Mouse (Mus musculus): ENCODE measurements around the gene Trmt112.

The Trmt112 gene

GRCm38 (mm10) chr19:6925611-6926329 lies 16.3 kb downstream of the Trmt112 start:
- no peak for DNase-seq (ENCODE audit: low spot score)

- DNase-seq (ENCODE audit: low spot score) = no peak
Measured at GRCm38 (mm10) chr19:6926559-6927255, 17.2 kb downstream of the Trmt112 start.

GRCm38 (mm10) chr19:6928080-6928479 lies 18.6 kb downstream of the Trmt112 start:
- DNase-seq (ENCODE audit: low spot score) = no peak

DNA sequence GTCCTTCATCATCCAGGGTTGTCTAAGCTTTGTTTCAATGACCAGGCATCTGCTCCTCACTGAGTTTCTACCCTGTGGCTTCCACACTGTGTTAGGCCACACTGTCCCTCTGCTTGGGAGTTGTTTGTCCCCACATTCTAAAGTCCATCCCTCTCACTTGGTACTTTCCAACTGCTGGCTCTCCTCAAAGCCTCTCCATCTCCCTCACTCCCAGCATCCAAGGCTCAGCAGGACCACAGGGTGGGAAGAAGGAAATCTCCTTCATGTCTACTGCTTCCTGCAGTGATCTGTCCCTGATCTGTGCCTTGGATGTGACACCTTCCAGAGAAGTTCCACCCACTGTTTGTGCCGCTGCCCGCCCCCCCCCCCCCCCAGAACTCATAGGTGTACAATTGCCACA lies 21.5 kb downstream of the Trmt112 start:
- DNase-seq (ENCODE audit: low spot score) = no peak

GRCm38 (mm10) chr19:6932018-6932417 lies 22.5 kb downstream of the Trmt112 start:
- DNase-seq (ENCODE audit: low spot score) = no peak

DNA sequence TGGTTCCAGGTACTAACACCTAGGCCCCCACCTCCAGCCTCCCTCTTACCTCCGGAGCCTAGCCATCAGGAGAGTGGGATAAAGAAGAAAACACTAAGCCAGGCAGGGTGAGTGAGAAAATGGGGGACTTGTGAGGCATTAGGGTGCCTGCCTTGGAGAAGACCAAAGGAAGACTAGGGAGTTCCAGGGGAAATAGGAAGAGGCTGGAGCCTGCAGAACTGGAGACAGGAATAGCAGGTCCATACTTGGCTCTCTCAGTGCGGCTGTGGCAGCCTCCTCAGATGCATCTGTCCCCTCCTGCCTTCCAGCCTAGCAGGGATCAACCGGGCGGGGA lies 23.6 kb downstream of the Trmt112 start:
- no peak for DNase-seq (ENCODE audit: low spot score)

- DNase-seq (ENCODE audit: low spot score) = peak; percentile 51
Measured at GRCm38 (mm10) chr19:6933436-6934194, 24.1 kb downstream of the Trmt112 start.

GRCm38 (mm10) chr19:6934195-6934977 lies 24.9 kb downstream of the Trmt112 start, which contains the start of gene Kcnk4:
Gene Kcnk4 (minus strand): TSS chr19:6934515.
- DNase-seq (ENCODE audit: low spot score) = no peak

DNA sequence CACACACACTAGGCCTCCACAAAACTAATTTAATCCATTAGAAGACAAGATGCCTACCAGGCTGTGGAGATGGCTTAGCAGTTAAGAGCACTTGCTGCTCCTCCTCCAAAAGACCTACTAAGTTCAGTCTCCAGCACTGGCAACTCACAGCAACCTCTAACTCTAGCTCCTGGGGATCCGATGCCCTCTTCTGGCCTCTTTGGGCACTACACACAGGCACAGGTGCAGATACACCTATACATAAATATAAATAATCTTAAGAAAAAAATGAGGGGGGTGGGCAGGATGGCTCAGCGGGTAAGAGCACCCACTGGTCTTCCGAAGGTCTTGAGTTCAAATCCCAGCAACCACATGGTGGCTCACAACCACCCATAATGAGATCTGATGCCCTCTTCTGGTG lies 26.8 kb downstream of the Trmt112 start:
- no peak for DNase-seq (ENCODE audit: low spot score)

DNA sequence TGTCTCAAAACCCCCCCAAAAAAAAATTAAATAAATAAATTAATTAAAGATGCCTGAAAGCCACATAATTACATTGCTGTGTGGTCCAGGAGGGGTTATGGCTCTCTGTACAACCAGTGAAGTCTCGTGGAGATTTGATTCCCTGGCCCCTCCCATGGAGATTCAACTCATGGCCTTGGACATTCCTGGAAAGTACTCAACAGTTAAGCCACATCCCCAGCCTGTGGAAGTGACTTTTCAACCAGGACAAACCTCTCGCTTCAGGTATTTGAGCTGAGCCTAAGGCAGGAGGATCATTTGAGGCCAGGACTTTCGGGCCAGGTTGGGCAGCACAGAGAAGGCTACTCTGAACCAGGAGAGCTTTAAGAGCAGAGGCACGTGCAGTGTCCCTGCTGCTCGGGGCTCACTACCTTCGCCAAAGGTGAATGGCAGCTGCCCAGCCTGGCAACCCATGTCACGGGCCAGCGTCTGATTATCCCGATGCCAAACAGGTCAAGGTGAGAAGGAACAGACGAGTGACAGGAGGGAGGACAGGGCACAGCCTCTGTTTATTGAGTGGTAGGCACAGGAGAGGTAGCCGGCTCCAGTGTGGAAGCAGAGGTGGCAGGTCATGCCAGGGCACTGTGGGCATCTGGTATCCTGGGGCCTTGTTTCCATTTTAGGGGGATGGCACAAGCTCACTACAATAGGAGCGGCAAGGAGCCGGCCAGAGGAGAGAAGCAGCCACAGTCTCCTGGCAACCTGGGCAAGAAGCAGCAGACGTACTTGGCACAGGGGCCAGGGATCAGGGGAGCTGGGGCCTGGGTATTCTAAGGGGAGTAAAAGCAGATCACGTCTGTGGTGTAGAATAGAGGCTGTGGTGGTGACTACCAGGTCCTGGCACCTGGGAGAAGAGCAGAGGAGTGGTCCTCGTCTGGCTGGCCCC lies 28.3 kb downstream of the Trmt112 start:
- no peak for DNase-seq (ENCODE audit: low spot score)

GRCm38 (mm10) chr19:6939106-6940002 lies 29.9 kb downstream of the Trmt112 start:
- DNase-seq (ENCODE audit: low spot score) = no peak

DNA sequence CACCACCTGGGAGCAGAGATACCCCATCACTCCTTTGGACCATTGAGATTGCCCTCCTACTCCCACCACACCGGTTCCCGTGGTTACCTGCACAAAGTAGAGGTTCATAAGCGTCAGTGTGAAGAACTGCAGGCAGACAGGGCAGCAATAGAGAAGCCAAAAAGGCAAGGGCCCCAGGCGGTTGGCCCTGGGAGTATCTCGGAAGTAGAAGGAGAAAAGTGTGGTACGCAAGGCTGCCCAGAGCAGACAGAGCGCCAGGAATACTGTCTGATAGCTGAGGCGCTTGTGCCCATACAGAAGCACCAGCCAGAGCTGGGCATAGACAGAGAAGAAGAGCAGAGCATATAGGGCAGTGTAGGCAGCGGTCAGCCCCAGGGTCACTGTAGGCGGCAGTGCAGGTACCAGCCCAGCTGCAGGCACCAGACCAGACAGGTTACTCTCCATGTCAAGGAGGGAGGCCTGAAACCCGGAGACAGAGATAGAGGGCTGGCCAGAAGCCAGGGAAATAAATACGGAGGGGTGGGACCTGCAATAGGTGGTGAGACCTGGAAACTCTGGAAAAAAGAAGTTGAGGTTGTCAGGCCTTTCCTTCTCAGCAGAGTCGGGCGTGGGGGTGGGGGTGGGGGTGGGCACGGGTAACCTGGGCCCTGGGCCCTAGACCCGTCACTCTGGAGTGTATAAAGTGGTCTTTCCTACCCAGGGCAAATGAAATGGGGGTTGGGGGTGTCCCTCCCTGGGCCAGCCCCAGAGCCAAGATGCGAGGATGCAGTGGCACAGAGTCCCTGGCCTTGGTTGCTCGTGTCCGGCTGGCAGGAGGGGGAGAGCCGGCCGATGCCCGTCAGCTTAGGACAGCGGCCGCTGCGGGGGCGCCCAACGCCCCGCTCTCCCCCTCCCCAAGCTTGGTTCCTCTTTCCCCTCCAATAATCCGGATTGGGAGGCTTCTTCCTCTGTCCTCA lies 31.2 kb downstream of the Trmt112 start:
- no peak for DNase-seq (ENCODE audit: low spot score)

DNA sequence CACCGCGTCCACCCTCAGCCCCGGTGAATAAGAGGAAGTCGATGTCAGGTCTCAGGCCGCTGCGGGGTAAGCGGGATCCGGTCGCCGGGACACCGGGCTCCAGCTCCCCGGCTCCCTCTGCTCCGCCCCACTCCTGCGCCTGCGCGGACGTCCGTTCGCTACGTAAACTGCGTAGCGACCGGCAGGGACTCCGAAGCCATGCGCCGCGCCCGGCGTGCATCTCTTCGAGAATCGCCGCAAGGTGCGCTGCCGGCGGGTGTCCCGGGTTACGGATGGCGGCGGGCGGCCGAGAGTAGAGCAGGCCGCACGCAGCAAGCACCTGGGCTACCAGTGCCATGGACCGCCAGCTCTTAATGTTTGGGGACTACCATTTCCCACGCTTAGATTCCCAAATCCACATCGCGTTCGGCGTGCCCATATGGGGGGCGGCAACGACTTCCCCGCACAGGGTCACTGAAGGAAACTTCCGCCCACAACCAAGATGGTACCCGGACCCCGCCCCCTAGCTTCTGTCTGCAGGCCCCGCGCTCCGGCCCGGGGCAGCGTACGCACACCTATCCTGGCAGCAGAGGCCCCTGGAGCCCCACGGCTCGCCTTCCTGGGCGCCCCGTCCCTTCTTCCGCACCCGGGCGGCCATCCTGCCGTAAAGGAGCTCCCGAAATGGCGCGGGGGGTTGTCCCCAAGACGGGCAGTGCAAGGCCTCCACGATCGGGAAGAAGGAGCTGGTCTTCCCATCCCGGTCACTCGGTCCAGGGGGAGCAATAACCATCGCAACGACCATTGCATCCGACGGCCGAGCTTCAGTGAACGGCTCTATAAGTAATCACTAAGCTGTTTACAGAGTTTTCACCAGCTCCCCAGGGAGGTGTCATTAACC lies 32.1 kb downstream of the Trmt112 start, which contains the start of gene Bad:
Gene Bad (plus strand): TSS at position 490 of the 877 bp plus-strand sequence.
- DNase-seq (ENCODE audit: low spot score) = peak; percentile 93

DNA sequence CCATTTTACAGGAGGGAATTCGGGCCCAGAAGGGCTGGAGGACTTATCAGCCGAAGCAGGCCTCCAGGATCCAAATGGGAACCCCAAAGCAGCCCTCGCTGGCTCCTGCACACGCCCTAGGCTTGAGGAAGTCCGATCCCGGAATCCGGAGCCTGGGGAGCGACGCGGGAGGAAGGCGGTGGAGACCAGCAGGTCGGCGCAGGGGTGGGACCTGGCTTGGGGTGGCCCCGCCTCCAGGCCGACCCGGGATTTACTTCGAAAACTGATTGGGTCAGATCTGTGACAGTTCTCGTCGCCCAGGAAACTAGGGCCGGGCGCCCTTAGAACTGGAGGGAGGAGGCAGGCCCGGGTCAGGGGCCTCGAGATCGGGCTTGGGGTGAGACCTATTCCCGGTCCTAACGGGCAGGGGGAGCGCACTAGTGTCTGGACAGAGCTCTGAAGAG lies 32.8 kb downstream of the Trmt112 start, which contains the start of gene Gpr137:
Gene Gpr137 (minus strand): TSS at position 232 of the 443 bp plus-strand sequence.
- DNase-seq (ENCODE audit: low spot score) = peak; percentile 96

GRCm38 (mm10) chr19:6942764-6943163 lies 33.3 kb downstream of the Trmt112 start:
- DNase-seq (ENCODE audit: low spot score) = no peak

DNA sequence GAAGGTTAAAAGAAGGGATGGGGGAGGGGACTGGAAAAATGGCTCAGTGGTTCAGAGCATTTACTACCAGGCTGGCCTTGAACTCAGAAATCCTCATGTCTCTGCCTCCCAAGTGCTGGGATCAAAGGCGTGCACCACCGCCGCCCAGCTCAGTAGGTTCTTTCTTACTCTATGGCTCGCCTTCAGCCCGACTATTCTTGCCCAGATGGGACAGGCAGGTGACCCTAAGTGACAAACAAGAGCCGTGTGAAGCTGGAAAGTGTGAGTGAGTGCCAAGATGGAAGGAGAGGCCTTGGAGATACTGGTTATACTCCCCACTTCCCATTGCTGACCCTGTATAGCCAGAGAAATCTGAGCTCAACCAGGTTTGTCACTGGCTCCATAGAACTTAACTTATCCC lies 34.2 kb downstream of the Trmt112 start:
- no peak for DNase-seq (ENCODE audit: low spot score)

GRCm38 (mm10) chr19:6947742-6948141 lies 38.2 kb downstream of the Trmt112 start:
- no peak for DNase-seq (ENCODE audit: low spot score)

GRCm38 (mm10) chr19:6948186-6948585 lies 38.7 kb downstream of the Trmt112 start:
- no peak for DNase-seq (ENCODE audit: low spot score)
